Mouse (Mus musculus): Measurements from ENCODE around the gene Slc25a21. TPM values are rescaled to one million over a fixed set of nuclear protein-coding genes. Genes with fewer than 3 reads are reported as not detected.

Gene Slc25a21
- polyA plus RNA-seq, 1 experiment: 5.0 TPM

DNA sequence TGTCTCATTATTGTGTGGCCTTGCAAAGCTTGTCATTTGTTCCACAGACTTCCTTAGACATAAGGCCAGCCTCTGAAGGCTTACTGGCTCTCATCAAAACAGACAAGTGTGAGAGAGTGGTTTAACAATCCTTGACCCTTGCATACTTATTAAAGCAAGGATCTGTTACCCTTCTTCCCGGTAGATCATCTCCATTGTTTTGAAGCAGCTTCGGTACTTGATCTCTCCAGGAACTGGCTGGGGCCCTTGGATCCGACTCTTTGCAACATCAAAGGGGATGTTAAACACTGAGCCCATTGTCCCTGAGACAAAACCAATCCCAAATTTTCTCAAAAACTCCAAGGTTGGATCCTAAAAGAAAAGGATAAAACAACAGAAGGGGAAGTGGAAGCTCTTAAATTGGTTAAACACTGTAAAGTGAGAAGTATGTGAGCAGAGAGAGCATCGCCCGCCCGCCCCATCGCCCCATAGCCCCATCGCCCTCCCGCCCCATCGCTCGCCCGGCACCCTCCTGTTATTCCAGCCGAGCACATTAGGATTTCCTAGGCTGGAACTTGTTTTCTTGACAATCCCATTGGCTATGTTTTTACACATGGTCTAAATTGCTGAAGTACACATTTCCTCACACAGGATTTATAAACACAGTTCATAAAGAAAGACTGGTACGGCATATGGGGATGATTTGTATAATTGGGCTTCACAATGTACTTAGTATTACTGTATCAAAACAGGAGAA, 479.1 kb downstream of the Slc25a21 start:
- TF ChIP-seq POLR2A (IDR thresholded peaks at IDR 0.05; ENCODE audit: low read depth, low read length): no peak
- no peak for TF ChIP-seq CTCF (conservative IDR thresholded peaks at IDR 0.05; ENCODE audit: insufficient read depth, insufficient read length, low read depth, low read length)

DNA sequence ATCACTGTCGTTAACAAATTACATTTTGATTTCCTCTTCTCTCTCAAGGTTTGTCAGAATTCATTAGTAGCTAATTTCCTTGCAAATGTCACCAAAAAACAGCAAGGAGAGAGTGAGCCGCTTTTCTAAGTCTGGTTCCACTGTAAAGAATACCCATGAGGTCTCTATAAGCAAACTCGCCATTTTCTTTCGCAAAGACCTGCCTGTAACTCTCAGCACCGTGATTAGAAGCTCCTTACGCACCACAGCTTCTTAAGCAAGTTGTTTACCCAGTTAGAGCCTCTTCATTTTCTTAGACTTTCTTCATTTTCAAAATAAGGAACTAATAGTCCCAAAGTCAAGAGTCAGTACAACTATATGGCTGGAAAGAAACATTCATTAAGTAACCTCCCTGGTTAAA, 496.3 kb downstream of the Slc25a21 start:
- H3K27me3 ChIP-seq (replicated peaks; ENCODE audit: control insufficient read depth, insufficient read depth, low read length): peaks cover 8% of the 10 kb centered on the region
- H3K4me3 ChIP-seq (ENCODE audit: insufficient read depth, low read depth, low read length): no peak overlapping the region
- H3K27ac ChIP-seq (ENCODE audit: insufficient read depth, low read depth, low read length): no peak overlapping the region
- DNase-seq: no peak
- H3K4me1 ChIP-seq (ENCODE audit: control insufficient read depth, insufficient read depth, low read length): 0 out of 2 replicates have a peak, but pooled peaks cover 5% of the 10 kb centered on the region
- H3K36me3 ChIP-seq (ENCODE audit: control insufficient read depth, insufficient read depth, low read length): no peaks in the 10 kb centered on the region
- 32% methylated on average over 6 of the region's 6 CpGs for WGBS
- TF ChIP-seq CTCF (conservative IDR thresholded peaks at IDR 0.05; ENCODE audit: insufficient read depth, insufficient read length, low read depth, low read length) (no peak), POLR2A (IDR thresholded peaks at IDR 0.05; ENCODE audit: low read depth, low read length) (no peak)

More for the DNA sequence above, 479.1 kb downstream of the Slc25a21 start:
- 49% methylated on average over 14 of the region's 14 CpGs for WGBS
- DNase-seq: no peak
- no peaks in the 10 kb centered on the region for H3K27me3 ChIP-seq (replicated peaks; ENCODE audit: control insufficient read depth, insufficient read depth, low read length)
- no peak overlapping the region for H3K4me3 ChIP-seq (ENCODE audit: insufficient read depth, low read depth, low read length)
- H3K4me1 ChIP-seq (ENCODE audit: control insufficient read depth, insufficient read depth, low read length): no peaks in the 10 kb centered on the region
- no peak overlapping the region for H3K27ac ChIP-seq (ENCODE audit: insufficient read depth, low read depth, low read length)
- no peaks in the 10 kb centered on the region for H3K36me3 ChIP-seq (ENCODE audit: control insufficient read depth, insufficient read depth, low read length)

- H3K27ac ChIP-seq (ENCODE audit: insufficient read depth, low read depth, low read length): no peak overlapping the region
- no peaks in the 10 kb centered on the region for H3K36me3 ChIP-seq (ENCODE audit: control insufficient read depth, insufficient read depth, low read length)
- DNase-seq: no peak
- TF ChIP-seq POLR2A (IDR thresholded peaks at IDR 0.05; ENCODE audit: low read depth, low read length) (no peak), CTCF (conservative IDR thresholded peaks at IDR 0.05; ENCODE audit: insufficient read depth, insufficient read length, low read depth, low read length) (no peak)
- H3K27me3 ChIP-seq (replicated peaks; ENCODE audit: control insufficient read depth, insufficient read depth, low read length): peaks cover 12% of the 10 kb centered on the region
- no peak overlapping the region for H3K4me3 ChIP-seq (ENCODE audit: insufficient read depth, low read depth, low read length)
- H3K4me1 ChIP-seq (ENCODE audit: control insufficient read depth, insufficient read depth, low read length): 0 out of 2 replicates have a peak, but pooled peaks cover 10% of the 10 kb centered on the region
- 17% methylated on average over 44 of the region's 44 CpGs for WGBS
Observed at GRCm38 (mm10) chr12:56699915-56700900, 497.1 kb downstream of the Slc25a21 start.

GRCm38 (mm10) chr12:56699351-56699750, 497.9 kb downstream of the Slc25a21 start:
- TF ChIP-seq POLR2A (IDR thresholded peaks at IDR 0.05; ENCODE audit: low read depth, low read length) (no peak), CTCF (conservative IDR thresholded peaks at IDR 0.05; ENCODE audit: insufficient read depth, insufficient read length, low read depth, low read length) (no peak)
- Histone ChIP-seq H3K27ac (ENCODE audit: insufficient read depth, low read depth, low read length) (no peak overlapping the region), H3K27me3 (replicated peaks; ENCODE audit: control insufficient read depth, insufficient read depth, low read length) (peaks cover 12% of the 10 kb centered on the region), H3K4me3 (ENCODE audit: insufficient read depth, low read depth, low read length) (no peak overlapping the region), H3K36me3 (ENCODE audit: control insufficient read depth, insufficient read depth, low read length) (no peaks in the 10 kb centered on the region), H3K4me1 (ENCODE audit: control insufficient read depth, insufficient read depth, low read length) (0 out of 2 replicates have a peak, but pooled peaks cover 10% of the 10 kb centered on the region)
- 54% methylated on average over 3 of the region's 3 CpGs for whole genome bisulfite sequencing
- no peak for DNase-seq

- no peak for DNase-seq
- H3K27ac ChIP-seq (ENCODE audit: insufficient read depth, low read depth, low read length): no peak overlapping the region
- no peak for TF ChIP-seq CTCF (conservative IDR thresholded peaks at IDR 0.05; ENCODE audit: insufficient read depth, insufficient read length, low read depth, low read length)
- TF ChIP-seq POLR2A (IDR thresholded peaks at IDR 0.05; ENCODE audit: low read depth, low read length): no peak
- no peaks in the 10 kb centered on the region for H3K36me3 ChIP-seq (ENCODE audit: control insufficient read depth, insufficient read depth, low read length)
- 0 out of 2 replicates have a peak, but pooled peaks cover 10% of the 10 kb centered on the region for H3K4me1 ChIP-seq (ENCODE audit: control insufficient read depth, insufficient read depth, low read length)
- H3K27me3 ChIP-seq (replicated peaks; ENCODE audit: control insufficient read depth, insufficient read depth, low read length): peaks cover 12% of the 10 kb centered on the region
- no peak overlapping the region for H3K4me3 ChIP-seq (ENCODE audit: insufficient read depth, low read depth, low read length)
- 16% methylated on average over 8 of the region's 8 CpGs for WGBS
Observed at GRCm38 (mm10) chr12:56698191-56698980, 498.9 kb downstream of the Slc25a21 start.

DNA sequence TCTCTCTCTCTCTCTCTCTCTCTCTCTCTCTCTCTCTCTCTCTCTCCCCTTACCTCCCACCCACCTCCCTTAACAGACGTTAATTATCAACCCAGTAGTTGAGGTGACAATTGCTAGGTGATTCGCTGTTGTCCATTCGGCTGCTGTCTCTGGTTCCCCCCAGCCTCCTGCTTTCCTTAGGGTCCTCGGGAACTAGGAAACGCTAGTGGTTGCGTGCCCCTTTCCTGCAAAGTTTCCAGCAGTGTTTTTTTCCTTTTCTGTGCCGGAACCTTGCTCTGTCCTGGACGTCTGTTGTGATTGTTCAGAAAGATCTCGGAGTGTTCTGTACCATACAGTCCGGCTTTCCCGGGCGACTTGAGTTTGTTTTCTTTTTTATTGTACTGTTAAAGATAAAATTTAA, 499.5 kb downstream of the Slc25a21 start:
- H3K4me3 ChIP-seq (ENCODE audit: insufficient read depth, low read depth, low read length): no peak overlapping the region
- no peak for TF ChIP-seq POLR2A (IDR thresholded peaks at IDR 0.05; ENCODE audit: low read depth, low read length)
- TF ChIP-seq CTCF (conservative IDR thresholded peaks at IDR 0.05; ENCODE audit: insufficient read depth, insufficient read length, low read depth, low read length): no peak
- 7% methylated on average over 12 of the region's 12 CpGs for WGBS
- H3K4me1 ChIP-seq (ENCODE audit: control insufficient read depth, insufficient read depth, low read length): 0 out of 2 replicates have a peak, but pooled peaks cover 10% of the 10 kb centered on the region
- H3K27me3 ChIP-seq (replicated peaks; ENCODE audit: control insufficient read depth, insufficient read depth, low read length): peaks cover 12% of the 10 kb centered on the region
- H3K36me3 ChIP-seq (ENCODE audit: control insufficient read depth, insufficient read depth, low read length): no peaks in the 10 kb centered on the region
- no peak for DNase-seq
- no peak overlapping the region for H3K27ac ChIP-seq (ENCODE audit: insufficient read depth, low read depth, low read length)

All from kidney, adult 2 months (tissue).